Mouse (Mus musculus) hindbrain, embryonic 12.5 days (tissue): ENCODE measurements around the gene Proca1. TPM values are rescaled to one million over a fixed set of nuclear protein-coding genes. Genes with fewer than 3 reads are reported as not detected.

Experiments used
- ATAC-seq: fragments of 200-750 bp; cut with Nextera tagmentation; 2 replicates; pipeline ENCODE4 v1.8.0; 2017; ENCODE audit warnings: moderate TSS enrichment; ENCODE audit not compliant: low FRiP score
- H3K27ac ChIP-seq: fragments of 300-500 bp; sonication (generic); 2 replicates; pipeline ENCODE4 v1.5.1; 2016; ENCODE audit warnings: mild to moderate bottlenecking
- H3K27me3 ChIP-seq: fragments of 300-500 bp; sonication (generic); 2 replicates; pipeline ENCODE4 v1.6.1; 2016; ENCODE audit warnings: mild to moderate bottlenecking
- H3K36me3 ChIP-seq: fragments of 300-500 bp; sonication (generic); 2 replicates; pipeline ENCODE4 v1.6.1; 2016; ENCODE audit warnings: mild to moderate bottlenecking
- H3K4me1 ChIP-seq: fragments of 300-500 bp; sonication (generic); 2 replicates; pipeline ENCODE4 v1.6.1; 2016
- H3K4me2 ChIP-seq: fragments of 300-500 bp; sonication (generic); replicated peaks from 2 replicates; pipeline ENCODE4 v1.6.1; 2016; ENCODE audit warnings: mild to moderate bottlenecking
- H3K4me3 ChIP-seq: fragments of 300-500 bp; sonication (generic); 2 replicates; pipeline ENCODE4 v1.5.1; 2016; ENCODE audit warnings: mild to moderate bottlenecking
- H3K9ac ChIP-seq: fragments of 300-500 bp; sonication (generic); 2 replicates; pipeline ENCODE4 v1.6.1; 2016; ENCODE audit warnings: mild to moderate bottlenecking, moderate library complexity
- H3K9me3 ChIP-seq: fragments of 300-500 bp; sonication (generic); replicated peaks from 2 replicates; pipeline ENCODE4 v1.6.1; 2016; ENCODE audit warnings: mild to moderate bottlenecking
- WGBS: fragments of 180-500 bp; shearing (Covaris S2); methylation state at CpG from one replicate; pipeline ENCODE4 v1.1.7; 2016; 5-methylcytosine and 5-hydroxymethylcytosine counted together
- polyA plus RNA-seq: library from polyadenylated mRNA; unstranded; fragments of >200 nt; fragmentation: Nextera tagmentation; extraction: Ambion mirVana; gene quantifications from 2 replicates; pipeline ENCODE4 v1.2.1, GENCODE M21; 2016

Proca1 gene
- 2.8 and 3.0 TPM in 2 replicates for polyA plus RNA-seq

GRCm38 (mm10) chr11:78193113-78193512, at the start of gene Proca1:
Proca1 (plus strand) TSS chr11:78193392.
- Histone ChIP-seq H3K27ac (no peak within 1 kb of the TSS), H3K9me3 (no peaks in the 10 kb centered on the region), H3K4me1 (peaks cover 25% of the 10 kb centered on the region), H3K4me2 (peak within 1 kb of the TSS; percentile 51), H3K9ac (no peak within 1 kb of the TSS), H3K27me3 (no peaks in the 10 kb centered on the region), H3K4me3 (peak within 1 kb of the TSS; percentile 34), H3K36me3 (peaks cover 30% of the 10 kb centered on the region)
- 85% methylated on average over 1 of the region's 1 CpGs for WGBS
- no peak for ATAC-seq

DNA sequence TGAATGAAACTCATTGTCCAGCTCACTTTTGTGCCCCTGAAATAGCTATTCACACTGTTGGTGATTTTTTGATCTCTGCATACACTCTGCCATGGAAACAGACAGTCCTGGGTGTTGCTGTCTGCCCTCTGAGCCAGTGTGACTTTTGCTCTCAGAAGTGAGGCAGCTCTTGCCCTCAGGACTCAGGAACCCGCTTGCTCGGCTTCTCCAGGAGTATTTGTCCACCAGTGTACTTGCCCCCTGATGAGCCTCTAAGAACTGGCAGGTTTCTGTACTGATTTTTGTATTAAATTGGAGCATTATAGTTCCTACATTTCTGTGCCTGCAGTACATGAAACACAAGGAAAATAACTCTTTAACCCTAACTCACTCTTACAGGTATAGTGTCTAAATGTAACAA, 49.7 kb upstream of the Proca1 start:
- H3K27me3 ChIP-seq: no peaks in the 10 kb centered on the region
- no peak overlapping the region for H3K4me3 ChIP-seq
- H3K9ac ChIP-seq: no peak overlapping the region
- 76% methylated on average over 2 of the region's 2 CpGs for WGBS
- H3K27ac ChIP-seq: no peak overlapping the region
- no peak overlapping the region for H3K4me2 ChIP-seq
- no peak for ATAC-seq
- H3K36me3 ChIP-seq: peaks cover 42% of the 10 kb centered on the region
- no peaks in the 10 kb centered on the region for H3K9me3 ChIP-seq
- H3K4me1 ChIP-seq: no peaks in the 10 kb centered on the region; the same call in 1 of the 2 replicates

GRCm38 (mm10) chr11:78146168-78146567, 47.0 kb upstream of the Proca1 start:
- no peak overlapping the region for H3K9ac ChIP-seq
- 91% methylated on average over 5 of the region's 5 CpGs for WGBS
- no peak overlapping the region for H3K4me2 ChIP-seq
- H3K4me3 ChIP-seq: no peak overlapping the region
- H3K27me3 ChIP-seq: no peaks in the 10 kb centered on the region
- no peaks in the 10 kb centered on the region for H3K9me3 ChIP-seq
- peaks cover 63% of the 10 kb centered on the region for H3K36me3 ChIP-seq
- no peaks in the 10 kb centered on the region; the same call in 1 of the 2 replicates for H3K4me1 ChIP-seq
- no peak for ATAC-seq
- no peak overlapping the region for H3K27ac ChIP-seq

- H3K9me3 ChIP-seq: no peaks in the 10 kb centered on the region
- H3K36me3 ChIP-seq: peaks cover 65% of the 10 kb centered on the region
- no peaks in the 10 kb centered on the region for H3K27me3 ChIP-seq
- WGBS: 93% methylated on average over 6 of the region's 6 CpGs
- H3K9ac ChIP-seq: no peak overlapping the region
- no peak overlapping the region for H3K4me3 ChIP-seq
- ATAC-seq: no peak
- peaks cover 1% of the 10 kb centered on the region; the same call in 1 of the 2 replicates for H3K4me1 ChIP-seq
- no peak overlapping the region for H3K4me2 ChIP-seq
- H3K27ac ChIP-seq: no peak overlapping the region
These were observed 46.3 kb upstream of the Proca1 start for GRCm38 (mm10) chr11:78146707-78147543.

DNA sequence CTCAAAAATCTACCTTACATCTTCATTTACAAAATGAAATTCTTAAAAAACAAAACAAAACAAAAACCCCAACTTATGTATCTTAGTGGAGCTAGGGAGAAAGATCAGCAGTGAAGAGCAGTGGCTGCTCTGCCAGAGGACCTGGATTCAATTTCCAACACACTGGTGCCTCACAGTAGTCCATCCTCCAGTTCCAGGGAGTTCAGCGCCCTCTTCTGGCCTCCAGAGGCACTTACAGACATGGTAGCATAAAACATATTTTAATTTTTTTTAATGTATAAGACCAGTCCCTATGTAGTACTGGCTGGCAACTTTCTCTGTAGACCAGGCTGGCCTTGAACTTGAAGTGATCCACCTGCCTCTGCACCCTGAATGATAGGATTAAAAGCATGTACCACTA, 42.0 kb upstream of the Proca1 start:
- H3K9me3 ChIP-seq: no peaks in the 10 kb centered on the region
- H3K36me3 ChIP-seq: peaks cover 69% of the 10 kb centered on the region
- no peak overlapping the region for H3K4me2 ChIP-seq
- H3K4me1 ChIP-seq: peaks cover 9% of the 10 kb centered on the region; the same call in 1 of the 2 replicates
- no peak overlapping the region for H3K9ac ChIP-seq
- H3K27me3 ChIP-seq: no peaks in the 10 kb centered on the region
- no peak overlapping the region for H3K27ac ChIP-seq
- no peak for ATAC-seq
- 44% methylated on average over 1 of the region's 1 CpGs for WGBS
- no peak overlapping the region for H3K4me3 ChIP-seq

- Histone ChIP-seq H3K27ac (peak overlapping the region; percentile 64), H3K4me2 (no peak overlapping the region; the same call in 1 of the 2 replicates), H3K4me3 (no peak overlapping the region), H3K27me3 (no peaks in the 10 kb centered on the region), H3K4me1 (peaks cover 9% of the 10 kb centered on the region; the same call in 1 of the 2 replicates), H3K9ac (no peak overlapping the region), H3K9me3 (no peaks in the 10 kb centered on the region), H3K36me3 (peaks cover 75% of the 10 kb centered on the region)
- no peak for ATAC-seq
- 63% methylated on average over 9 of the region's 9 CpGs for WGBS
These were observed 40.6 kb upstream of the Proca1 start for GRCm38 (mm10) chr11:78152299-78153231.

GRCm38 (mm10) chr11:78153778-78154177, 39.4 kb upstream of the Proca1 start:
- peak; percentile 32; the same call in 1 of the 2 replicates for ATAC-seq
- H3K9ac ChIP-seq: no peak overlapping the region
- H3K4me1 ChIP-seq: peaks cover 11% of the 10 kb centered on the region; the same call in 1 of the 2 replicates
- H3K27ac ChIP-seq: 0 out of 2 replicates have a peak overlapping the region, but pooled peaks have one; percentile 12
- H3K36me3 ChIP-seq: peaks cover 82% of the 10 kb centered on the region
- no peaks in the 10 kb centered on the region for H3K9me3 ChIP-seq
- no peak overlapping the region for H3K4me3 ChIP-seq
- 90% methylated on average over 13 of the region's 13 CpGs for WGBS
- no peak overlapping the region for H3K4me2 ChIP-seq
- H3K27me3 ChIP-seq: no peaks in the 10 kb centered on the region

- Histone ChIP-seq H3K4me3 (no peak overlapping the region), H3K9me3 (no peaks in the 10 kb centered on the region), H3K9ac (no peak overlapping the region), H3K27ac (no peak overlapping the region), H3K36me3 (peaks cover 86% of the 10 kb centered on the region), H3K27me3 (no peaks in the 10 kb centered on the region), H3K4me1 (peaks cover 18% of the 10 kb centered on the region), H3K4me2 (no peak overlapping the region)
- 85% methylated on average over 5 of the region's 5 CpGs for WGBS
- no peak for ATAC-seq
These were observed 37.5 kb upstream of the Proca1 start for GRCm38 (mm10) chr11:78155674-78156073.

- 76% methylated on average over 6 of the region's 6 CpGs for WGBS
These were observed 37.0 kb upstream of the Proca1 start for GRCm38 (mm10) chr11:78156156-78156699.

DNA sequence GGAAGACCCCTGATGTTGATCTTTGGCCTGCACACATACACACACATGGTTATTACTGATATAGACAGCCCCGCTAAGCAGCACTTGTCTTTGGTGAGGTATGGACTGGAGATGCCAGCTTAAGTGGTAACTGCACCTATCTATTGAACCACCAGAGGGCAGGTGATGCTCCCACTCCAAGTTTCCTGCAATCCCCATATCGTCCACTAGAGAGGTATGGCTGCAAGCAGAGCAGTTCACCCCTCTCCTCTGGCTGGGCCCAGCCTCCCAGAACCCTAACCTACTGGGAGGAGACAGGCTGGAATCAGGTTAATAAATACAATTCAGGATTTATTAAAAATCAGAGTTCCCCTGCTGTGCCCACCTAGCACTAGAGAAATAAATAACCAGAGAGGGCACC, 34.1 kb upstream of the Proca1 start:
- Histone ChIP-seq H3K4me1 (peaks cover 33% of the 10 kb centered on the region), H3K9ac (no peak overlapping the region), H3K27ac (no peak overlapping the region), H3K9me3 (no peaks in the 10 kb centered on the region), H3K4me3 (no peak overlapping the region), H3K27me3 (no peaks in the 10 kb centered on the region), H3K36me3 (peaks cover 82% of the 10 kb centered on the region), H3K4me2 (no peak overlapping the region)
- 35% methylated on average over 2 of the region's 2 CpGs for WGBS
- ATAC-seq: peak; percentile 23; the same call in 1 of the 2 replicates

More at GRCm38 (mm10) chr11:78156156-78156699, 37.0 kb upstream of the Proca1 start:
- no peak overlapping the region for H3K27ac ChIP-seq
- no peak overlapping the region for H3K4me2 ChIP-seq
- no peaks in the 10 kb centered on the region for H3K9me3 ChIP-seq
- peaks cover 18% of the 10 kb centered on the region for H3K4me1 ChIP-seq
- H3K27me3 ChIP-seq: no peaks in the 10 kb centered on the region
- ATAC-seq: no peak
- no peak overlapping the region for H3K4me3 ChIP-seq
- H3K9ac ChIP-seq: no peak overlapping the region
- H3K36me3 ChIP-seq: peaks cover 86% of the 10 kb centered on the region

DNA sequence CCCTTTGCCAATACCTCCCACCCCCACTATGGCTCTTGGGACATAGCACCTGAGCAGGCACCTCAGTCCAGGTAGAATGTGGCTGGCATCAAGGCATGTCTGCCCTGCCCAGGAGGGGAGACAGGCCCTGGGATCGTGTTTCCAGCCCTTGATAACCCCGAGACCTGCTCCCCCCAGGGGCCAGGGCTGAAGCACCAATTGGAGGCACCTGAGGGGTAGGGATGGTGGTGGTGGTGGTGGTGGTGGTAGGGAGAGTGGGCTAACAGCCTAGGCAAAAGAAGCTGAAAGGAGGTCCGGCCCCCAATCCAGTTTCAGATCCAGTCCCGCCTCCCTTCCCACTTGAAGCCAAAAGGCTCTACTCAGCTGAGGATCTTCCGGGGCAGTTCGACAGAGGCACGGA, 33.6 kb upstream of the Proca1 start:
- Histone ChIP-seq H3K36me3 (peaks cover 78% of the 10 kb centered on the region), H3K27me3 (no peaks in the 10 kb centered on the region), H3K27ac (peak overlapping the region; percentile 4; the same call in 1 of the 2 replicates), H3K4me2 (no peak overlapping the region), H3K4me3 (no peak overlapping the region), H3K4me1 (peaks cover 30% of the 10 kb centered on the region), H3K9me3 (no peaks in the 10 kb centered on the region), H3K9ac (no peak overlapping the region)
- 79% methylated on average over 7 of the region's 7 CpGs for WGBS
- ATAC-seq: no peak

GRCm38 (mm10) chr11:78160171-78160570, 33.0 kb upstream of the Proca1 start:
- Histone ChIP-seq H3K4me3 (no peak overlapping the region), H3K27ac (no peak overlapping the region), H3K9ac (no peak overlapping the region), H3K4me1 (peaks cover 30% of the 10 kb centered on the region), H3K27me3 (no peaks in the 10 kb centered on the region), H3K4me2 (no peak overlapping the region), H3K9me3 (no peaks in the 10 kb centered on the region), H3K36me3 (peaks cover 72% of the 10 kb centered on the region)
- no peak for ATAC-seq
- WGBS: 91% methylated on average over 18 of the region's 18 CpGs
